Mouse (Mus musculus) layer of hippocampus, adult 8-10 months (tissue): ENCODE data around the gene Cped1. TPM values are rescaled to one million over a fixed set of nuclear protein-coding genes. Genes with fewer than 3 reads are reported as not detected.
A peak's percentile ranks its signal among the peaks of the same experiment; 100 is the strongest.

Experiments used
- DNase-seq, 2 experiments: peaks; one replicate each; pipeline ENCODE4 v3.0.0; 2022; ENCODE audit warnings: low spot score in 2 of 2
- total RNA-seq, 4 experiments: library from RNA; stranded (reverse); gene quantifications; 2 replicates each; pipeline ENCODE4 v1.2.4; 2022

The Cped1 gene
- total RNA-seq, 4 experiments from 2014 or later = 2.7 to 4.1 (median 3.1) TPM

DNA sequence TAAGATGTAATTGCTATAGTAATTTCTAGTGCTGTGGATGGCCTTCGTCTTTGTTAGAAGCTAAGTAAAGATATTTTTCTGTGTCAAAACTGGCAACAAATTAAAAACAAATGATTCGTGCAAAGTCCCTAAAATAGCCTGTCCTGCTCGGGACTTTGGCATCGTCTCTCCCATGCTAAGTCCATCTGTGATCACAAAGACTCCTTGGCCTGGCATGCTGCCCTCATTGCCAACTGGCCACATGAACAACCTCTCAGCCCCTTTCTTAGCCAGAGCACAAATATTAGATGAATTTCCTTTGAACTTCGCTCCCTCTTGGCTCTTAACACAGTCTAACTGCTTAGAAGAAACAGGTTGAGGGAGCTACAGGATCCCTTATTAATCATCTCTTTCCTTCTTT lies 171.7 kb downstream of the Cped1 start:
- no peak for DNase-seq

DNA sequence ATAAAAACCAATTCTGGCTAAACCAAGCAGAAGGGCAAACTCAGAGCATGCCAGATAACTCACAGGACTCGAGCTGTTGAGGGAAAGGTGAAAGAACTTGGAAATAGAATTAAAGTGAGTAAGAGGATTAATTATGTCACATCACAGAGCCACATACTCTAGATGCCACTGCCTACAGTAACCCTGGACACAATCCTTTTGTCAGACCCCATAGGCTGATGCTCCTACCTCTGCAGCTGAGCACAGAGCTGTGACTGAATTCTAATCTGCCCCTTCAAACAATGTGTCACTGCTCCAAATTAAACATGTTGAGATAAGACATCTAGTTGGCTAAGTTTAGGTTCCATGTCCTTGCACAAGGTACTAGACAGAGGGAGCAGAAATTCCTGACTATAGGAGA lies 176.2 kb downstream of the Cped1 start:
- no peak for DNase-seq

DNA sequence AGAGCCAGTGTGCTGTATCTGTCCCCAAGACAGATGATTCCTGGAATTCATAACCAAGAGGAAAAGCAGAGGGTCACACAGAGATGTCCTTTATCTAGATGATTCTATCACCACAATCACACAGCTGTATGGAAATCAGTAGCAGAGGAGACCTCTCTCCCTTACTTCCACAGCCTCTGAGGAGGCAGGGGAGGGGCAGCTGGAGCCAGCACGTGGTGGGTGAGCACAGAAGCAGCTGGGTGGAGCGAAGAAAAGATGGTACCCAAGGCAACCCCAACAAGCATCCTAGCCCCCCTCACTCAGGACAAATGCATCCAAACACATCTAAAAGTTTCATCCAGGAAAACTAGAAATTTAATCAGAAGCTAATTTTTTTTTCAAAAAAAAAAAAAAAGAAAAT lies 182.7 kb downstream of the Cped1 start:
- no peak for DNase-seq

DNA sequence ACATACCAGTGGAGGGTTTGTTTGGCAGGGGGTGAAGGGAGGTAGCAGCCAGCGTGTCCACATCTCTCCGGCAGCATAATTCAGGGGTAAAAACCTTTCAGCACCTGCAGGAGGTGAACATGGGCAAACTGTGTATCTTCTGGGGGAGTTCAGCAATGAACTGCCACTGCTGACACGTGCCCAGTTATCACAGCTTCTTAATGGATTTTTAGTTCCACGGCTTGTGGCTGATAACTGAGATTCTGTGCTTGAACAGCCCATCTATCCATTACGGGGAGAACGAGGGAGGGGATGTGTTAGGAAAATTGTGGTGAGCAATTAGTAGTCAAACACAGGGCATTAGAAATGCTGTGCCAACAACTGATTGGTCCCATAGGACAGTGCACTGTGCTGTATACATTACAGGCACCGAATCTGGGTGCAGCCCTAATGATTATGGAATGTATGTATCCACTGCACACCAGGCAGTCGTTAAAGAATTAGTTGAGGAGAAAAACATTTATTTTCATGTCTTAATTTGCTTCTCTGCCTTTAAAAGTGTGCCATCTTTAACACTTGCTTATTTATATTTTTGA lies 193.1 kb downstream of the Cped1 start:
- DNase-seq = no peak

DNA sequence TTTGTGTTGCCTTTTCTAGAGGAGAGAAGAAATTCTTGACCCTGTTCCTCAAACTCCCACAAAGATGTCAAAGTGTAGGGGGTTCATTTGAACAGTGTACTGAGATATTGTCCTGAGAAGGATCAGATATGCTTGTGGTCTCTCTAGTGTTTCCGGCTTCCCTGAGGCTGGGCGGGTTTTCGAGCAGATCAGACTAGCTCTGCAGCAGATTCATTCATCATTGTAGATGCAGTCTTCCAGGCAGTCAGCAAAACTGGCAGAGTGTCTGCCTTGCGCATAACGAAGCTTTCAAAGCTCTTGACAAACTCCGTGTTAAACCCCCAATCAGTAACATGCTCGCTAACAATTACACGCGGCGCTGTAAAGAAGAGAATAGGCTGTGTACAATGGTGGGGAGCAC lies 194.6 kb downstream of the Cped1 start:
- peak in 1 of 2 experiments; percentile 23 for DNase-seq

DNA sequence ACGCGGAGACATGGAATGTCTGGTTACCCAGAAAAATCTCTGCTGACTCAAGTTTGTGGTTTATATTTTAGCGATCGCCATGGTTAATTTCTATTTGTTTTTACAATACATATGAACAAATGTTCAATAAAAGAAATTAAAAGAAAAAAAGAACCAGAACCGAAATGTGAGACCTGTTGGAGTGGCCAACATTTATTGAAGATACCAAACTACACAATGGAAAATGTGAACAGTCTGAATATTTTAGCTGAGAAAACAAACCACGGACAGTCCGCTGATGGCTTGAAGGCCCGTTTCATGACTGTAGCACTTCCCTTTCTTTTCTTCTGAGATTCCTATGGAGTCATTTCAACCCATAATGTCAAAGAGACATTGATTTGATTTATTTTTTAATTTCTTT lies 201.3 kb downstream of the Cped1 start:
- no peak for DNase-seq

DNA sequence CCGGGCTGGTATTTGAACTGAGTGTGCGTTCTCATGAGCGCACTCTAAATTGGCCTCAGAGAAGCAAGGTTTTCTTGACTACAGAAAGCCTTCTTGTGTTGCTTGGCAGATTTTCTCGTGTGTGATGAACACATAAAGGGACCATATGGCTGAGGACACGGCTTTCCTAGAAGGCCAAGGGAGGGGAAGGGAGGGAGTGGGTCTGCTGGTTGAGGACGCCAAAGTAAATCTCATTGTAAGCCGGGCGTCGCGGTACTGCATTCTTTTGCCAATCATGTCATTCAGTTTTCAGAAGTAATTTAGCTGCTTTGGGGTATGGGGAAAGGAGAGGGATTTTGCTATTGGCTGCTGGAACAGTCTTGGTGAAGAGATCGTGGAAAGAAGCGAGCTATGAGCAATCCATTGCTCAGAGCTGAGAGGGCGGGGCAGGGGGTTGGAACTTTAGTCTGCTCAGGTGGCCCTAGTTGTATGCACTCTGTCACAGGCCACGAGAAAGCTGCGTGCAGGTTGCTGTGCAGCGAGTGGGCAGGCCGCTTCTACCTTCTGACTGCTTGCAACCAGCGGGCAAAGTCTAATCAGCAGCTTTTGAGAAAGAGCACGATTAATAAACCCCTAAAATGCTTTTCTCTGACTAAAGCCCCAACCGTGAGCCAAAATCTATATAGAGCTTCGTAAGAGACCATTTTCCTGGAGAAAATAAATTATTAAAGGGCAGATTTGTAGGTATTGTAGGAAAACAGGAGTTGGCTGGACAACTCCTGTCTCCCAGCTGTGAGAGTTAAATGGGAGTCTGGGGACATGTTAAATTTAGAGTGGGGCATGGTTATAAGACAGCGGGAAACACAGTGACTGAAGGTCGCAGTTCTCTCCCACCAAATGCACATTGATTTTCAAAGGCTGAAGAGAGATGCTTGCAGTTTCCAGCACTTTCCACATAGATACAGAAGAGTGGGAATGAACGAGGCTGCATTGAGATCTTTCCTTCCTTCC lies 203.9 kb downstream of the Cped1 start:
- DNase-seq = no peak

DNA sequence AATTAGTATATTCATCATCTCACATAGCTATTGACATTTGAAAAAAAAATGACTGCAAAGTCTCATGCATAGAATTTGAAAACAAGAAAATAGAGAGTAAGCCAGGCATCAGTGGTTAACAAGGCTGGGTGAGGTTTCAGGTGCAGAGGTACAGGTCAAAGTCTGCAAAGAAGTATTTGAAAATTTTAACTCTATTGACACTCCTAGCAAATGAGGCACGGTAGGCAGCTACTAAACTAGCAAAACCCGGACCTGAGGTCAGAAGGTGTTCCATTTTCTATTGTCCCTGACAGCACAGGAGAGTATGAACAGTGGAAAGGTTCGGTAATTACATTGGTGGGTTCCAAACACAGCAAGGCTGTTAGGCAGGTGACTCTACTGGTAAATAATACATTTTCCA lies 212.9 kb downstream of the Cped1 start:
- DNase-seq = no peak

DNA sequence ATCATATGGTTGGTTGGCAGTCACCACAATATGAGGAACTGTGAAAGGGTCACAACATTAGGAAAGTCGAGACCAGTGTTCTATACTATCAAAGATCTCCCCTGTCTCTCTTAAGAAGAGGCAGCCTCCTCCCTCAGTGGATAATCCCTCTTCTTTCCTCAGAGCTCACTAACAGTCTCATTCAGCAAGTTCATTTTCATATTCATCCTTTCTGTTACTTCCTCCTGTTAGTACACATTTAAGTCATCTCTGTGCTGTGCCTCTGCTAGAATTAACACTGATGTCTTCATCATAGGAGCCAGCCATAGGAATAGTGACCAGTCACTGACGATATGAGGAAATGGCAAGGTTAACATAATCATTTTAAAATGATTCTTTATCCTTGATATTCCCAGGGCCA lies 213.8 kb downstream of the Cped1 start:
- DNase-seq = no peak

DNA sequence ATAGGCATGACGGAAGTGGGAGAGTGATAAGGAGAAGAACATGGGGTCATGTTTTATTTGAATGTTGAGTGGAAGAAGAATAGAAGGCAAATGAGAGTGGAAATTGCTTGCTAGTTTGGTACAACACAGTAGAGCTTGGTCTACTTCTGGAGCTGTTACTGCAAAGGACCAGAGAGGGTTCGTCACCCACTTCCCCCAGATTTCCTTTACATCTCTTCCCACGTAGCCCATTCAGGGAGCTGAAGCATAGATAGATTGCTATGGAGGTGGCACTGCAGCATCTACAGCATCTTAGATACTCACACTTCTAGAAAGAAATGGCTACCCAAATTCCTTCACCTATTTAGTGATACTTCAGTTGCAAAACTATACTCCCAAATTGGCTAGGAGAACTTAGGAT lies 214.4 kb downstream of the Cped1 start:
- DNase-seq = no peak

DNA sequence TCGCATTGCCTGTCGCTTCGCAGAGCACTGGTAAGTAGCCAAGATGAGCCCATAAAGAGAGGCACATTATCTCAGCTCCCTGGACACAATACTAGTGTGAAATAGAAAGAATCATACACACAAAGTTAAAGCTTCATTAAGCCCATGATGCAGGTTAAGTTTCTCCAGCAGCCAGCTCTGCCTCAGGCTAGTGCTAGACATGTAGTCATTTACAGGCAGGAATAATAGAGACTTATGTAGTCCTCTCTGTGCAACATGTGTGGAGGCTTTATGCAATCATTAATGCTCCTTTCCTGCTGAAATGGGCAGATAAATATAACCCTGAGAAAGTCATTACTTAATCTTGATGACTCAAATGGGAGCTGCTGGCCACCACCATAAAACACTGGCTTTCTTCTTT lies 216.2 kb downstream of the Cped1 start:
- no peak for DNase-seq

DNA sequence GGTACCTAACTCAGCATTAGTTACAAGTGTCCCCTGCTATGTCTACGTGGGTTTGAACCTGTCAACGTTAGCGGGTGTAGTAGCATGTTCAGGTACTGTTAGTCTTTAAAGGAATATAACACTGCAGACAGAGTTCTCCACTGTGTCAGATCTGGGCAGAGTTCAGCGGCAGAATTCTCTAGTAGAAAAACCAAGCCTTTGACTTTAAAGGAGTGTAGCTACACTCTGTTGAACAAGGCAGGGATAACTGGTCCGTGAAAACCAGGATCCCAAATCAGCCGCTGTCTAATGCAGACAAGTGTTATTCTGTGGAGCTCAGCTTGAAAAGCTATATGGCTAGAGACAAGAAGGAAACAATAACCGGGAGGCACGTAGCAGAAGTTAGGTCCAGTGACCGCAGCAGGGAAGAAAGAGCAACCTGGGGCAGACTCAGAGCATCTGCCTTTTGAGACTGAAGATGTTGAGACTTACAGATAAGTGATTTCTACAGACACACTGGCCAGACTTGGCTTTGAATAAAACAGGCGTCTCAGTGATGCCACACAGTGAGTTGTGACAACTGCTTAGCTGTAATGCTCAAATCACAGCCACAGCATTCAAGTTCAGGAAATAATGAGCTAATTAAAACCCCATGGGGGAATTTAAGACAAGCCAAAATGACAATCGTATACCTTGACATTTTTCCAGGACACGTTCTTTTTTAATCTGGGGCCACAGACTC lies 219.5 kb downstream of the Cped1 start:
- no peak for DNase-seq

DNA sequence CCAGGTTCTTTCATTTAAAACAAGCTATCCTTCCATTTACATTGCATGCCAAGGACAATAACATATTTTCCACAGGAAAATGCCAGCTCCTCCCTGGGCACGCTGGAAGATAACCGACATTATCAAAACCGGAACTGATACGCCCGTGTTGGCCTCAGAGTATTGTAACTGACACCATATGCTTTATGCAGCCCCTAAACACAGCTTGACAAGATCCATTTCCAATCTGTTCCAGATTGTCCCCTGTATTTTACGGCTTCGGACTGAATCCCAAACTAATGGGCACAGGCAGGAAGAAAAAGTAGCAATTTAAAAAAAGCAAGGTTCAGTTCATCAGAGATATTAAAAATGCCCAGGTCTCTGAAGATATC lies 220.0 kb downstream of the Cped1 start:
- DNase-seq = no peak

DNA sequence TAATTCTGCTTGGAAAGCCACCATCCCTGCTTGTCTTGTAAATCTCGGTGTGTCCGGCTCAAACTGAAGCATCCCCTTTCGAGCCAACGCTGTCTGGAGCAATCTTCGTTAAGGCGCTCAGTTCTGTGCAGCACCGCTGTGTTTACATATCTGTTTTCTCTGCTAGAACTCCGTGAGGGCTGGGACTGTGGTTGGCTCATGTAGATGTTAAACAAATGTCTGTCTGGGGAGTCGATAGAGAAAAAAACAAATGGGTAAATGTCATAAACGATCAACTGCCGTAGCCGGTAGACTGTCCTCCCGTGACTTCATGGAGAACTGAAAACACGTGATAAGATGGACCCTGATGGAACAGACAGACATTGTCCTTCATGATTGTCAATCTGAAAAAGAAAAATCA lies 220.5 kb downstream of the Cped1 start:
- DNase-seq = no peak

DNA sequence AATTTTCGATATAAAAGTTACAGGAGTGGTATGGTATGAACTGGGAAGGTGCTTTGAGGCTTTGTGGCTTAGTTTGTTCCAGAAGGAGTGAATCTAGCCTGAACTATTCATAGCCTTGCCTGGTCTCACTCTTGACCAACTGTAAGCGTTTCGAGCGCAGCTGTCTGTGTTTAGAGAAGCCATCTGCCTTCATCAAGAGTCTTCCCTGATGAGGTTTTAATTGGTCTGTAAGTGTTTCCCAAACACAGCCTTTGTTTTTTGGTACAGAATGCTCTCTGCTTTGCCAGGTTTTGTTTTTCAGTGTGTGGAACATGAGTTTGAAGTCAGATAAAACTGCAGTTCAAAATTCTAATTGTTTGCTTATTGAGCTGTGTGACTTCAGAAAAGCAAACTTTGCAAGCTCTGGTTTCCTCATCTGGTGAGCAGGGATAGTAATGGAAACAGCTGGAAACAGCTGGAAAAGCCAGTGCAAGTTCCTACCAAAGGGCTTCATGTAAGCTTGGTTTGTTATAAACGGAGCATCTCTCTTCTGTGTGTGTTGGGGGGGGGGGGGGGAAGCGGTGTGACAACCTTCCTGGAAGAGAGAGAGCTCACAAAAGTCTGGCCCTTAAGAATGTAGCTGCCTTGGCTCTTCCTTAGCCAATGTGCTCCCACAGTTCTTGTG lies 221.0 kb downstream of the Cped1 start:
- DNase-seq = peak; percentile 48 to 64

DNA sequence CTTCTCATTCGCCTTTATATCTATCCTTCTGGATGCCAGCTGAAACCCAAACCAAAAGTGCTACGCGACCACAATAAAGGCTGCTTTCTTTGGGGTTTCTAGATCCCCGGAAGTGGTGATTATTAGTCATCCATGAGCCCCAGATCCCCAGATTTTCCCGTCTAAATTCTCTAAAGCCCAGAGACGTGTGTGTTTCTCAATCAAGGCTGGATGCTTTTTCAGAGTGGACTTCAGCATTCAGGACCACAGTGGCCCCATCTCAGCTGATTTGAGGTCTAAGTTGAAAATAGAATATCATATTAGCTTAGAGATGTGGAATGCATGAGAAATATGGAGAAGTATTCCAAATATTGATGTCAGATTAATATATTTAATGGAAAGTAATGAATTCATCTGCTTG lies 226.4 kb downstream of the Cped1 start:
- no peak for DNase-seq

DNA sequence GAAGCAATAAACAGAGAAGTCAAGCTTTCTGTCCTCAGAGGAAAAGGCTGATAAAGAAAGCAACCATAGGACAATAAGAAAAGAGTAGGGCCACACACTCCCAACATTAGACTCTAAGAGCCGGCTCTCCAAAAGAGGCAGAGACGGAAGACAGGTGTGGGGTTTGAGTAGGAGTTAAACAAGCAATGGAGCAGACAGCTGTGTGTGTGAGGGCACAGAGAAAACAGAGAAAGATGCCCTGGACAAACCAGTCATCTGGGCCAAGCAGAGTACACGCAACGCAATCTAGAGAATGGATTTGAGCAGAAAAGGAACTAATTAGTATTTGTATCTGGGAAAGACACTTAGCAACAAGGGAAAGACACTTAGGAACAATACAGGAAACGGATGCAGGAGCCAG lies 227.5 kb downstream of the Cped1 start:
- DNase-seq = no peak

DNA sequence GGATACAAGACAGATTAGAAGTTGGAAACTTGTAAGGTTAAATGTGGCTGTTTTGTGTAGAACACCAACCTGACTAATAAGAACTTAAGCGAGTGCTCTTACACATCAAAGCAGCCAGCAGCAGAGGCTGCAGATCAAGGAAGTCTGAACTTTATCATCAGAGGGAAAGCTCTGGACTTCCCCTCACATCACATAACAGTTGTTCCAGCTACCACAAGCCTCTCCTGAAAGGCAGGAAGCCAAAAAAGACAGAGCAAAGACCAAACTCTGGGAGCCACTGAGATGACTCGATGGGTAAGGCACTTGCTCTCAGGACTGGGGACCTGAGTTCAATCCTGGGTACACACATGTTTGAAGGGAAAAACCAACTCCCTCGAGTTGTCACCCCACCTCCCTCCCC lies 228.1 kb downstream of the Cped1 start:
- DNase-seq = no peak

DNA sequence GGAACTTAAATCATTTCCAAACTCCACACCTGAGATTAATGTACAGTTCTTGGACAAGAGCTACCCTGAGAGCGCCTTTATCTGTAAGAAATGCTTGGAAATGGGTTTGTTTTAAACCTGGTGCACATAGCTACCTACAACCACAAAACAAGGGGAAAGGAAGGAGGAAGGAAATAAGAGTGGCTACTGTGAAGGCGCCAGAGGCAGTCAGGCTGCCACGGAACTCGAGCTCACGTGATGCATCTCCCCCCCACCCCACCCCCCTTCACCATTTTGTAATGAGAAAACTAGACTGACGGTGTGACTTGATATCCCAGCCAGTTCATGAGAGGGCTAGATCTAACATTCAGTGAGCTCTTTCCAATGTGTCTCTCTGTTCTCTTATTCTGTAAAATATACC lies 228.9 kb downstream of the Cped1 start:
- no peak for DNase-seq

DNA sequence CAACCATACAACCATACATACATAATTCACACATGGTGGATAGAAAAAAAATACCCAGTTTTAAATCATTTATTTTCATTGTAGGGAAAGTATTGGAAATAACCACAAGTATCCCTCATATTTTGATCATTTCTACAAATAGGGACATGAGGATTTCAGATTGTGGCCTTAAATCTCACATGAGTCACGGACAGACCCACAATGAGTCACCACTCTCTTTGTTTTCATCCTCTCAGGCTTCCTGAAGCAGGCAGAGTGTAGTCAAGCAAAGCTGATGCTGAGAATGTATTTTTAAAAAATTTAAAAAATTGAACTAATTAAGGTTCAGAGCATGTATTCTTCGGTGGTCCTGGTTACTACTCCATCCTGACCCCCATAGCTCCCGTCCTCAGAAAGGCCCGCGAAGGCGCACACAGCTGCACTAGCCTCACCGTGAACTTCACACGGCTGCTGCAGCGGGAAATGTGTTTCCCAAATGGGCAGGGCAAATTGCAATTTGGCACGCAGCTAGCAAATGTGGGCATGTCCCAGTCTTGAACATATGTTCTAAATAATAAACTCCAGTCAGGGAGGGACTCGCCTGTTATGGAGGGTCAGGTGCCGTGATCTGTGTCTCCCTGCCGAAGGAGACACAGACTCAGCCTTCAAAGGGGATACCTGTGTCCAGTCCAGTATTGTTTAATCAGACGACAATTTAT lies 230.7 kb downstream of the Cped1 start:
- no peak for DNase-seq

DNA sequence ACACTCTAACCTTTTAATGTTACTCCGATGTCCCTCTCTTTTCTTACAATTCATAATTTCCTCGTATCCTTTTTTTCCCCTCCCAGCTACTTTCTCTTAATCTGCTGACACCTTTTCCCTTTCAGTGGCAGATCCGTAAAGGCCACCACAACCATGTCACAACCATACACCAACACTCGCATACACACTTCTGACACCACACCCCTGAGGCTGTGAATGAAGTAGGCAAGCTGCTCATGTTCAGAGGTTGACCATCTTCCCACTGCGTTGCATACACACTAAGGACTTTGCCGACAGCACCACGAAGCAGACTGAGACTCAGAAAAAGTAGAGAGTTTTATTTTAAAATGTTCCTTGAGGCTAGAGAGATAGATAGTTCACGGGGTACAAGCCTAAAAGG lies 235.4 kb downstream of the Cped1 start:
- no peak for DNase-seq
